Mouse (Mus musculus): ENCODE results near the gene Spata2. TPM values are rescaled to one million over a fixed set of nuclear protein-coding genes. Genes with fewer than 3 reads are reported as not detected.

Spata2 gene
- polyA plus RNA-seq, 1 experiment from 2014 or later: 19.6 TPM

GRCm38 (mm10) chr2:167486573-167486972, 6.1 kb downstream of the Spata2 start:
- no peak overlapping the region for H3K4me3 ChIP-seq (replicated peaks)
- H3K4me1 ChIP-seq: peaks cover 10% of the 10 kb centered on the region
- no peaks in the 10 kb centered on the region for H3K27me3 ChIP-seq
- H3K27ac ChIP-seq: no peak overlapping the region
- ATAC-seq (ENCODE audit: low FRiP score): no peak
- no peak overlapping the region for H3K4me2 ChIP-seq
- H3K9me3 ChIP-seq: no peaks in the 10 kb centered on the region
- H3K9ac ChIP-seq: no peak overlapping the region
- peaks cover 42% of the 10 kb centered on the region for H3K36me3 ChIP-seq (replicated peaks)
- 89% methylated on average over 4 of the region's 4 CpGs for WGBS

- Histone ChIP-seq H3K4me3 (replicated peaks) (no peak overlapping the region), H3K9ac (no peak overlapping the region), H3K9me3 (no peaks in the 10 kb centered on the region), H3K36me3 (replicated peaks) (peaks cover 44% of the 10 kb centered on the region), H3K4me1 (peaks cover 2% of the 10 kb centered on the region), H3K27ac (no peak overlapping the region), H3K4me2 (no peak overlapping the region), H3K27me3 (no peaks in the 10 kb centered on the region)
- no peak for ATAC-seq (ENCODE audit: low FRiP score)
- WGBS: 93% methylated on average over 7 of the region's 7 CpGs
Observed at GRCm38 (mm10) chr2:167485501-167486377, 6.9 kb downstream of the Spata2 start.

GRCm38 (mm10) chr2:167484932-167485331, 7.8 kb downstream of the Spata2 start:
- Histone ChIP-seq H3K4me1 (no peaks in the 10 kb centered on the region), H3K9me3 (no peaks in the 10 kb centered on the region), H3K36me3 (replicated peaks) (peaks cover 52% of the 10 kb centered on the region), H3K4me2 (no peak overlapping the region), H3K27ac (no peak overlapping the region), H3K27me3 (no peaks in the 10 kb centered on the region), H3K4me3 (replicated peaks) (no peak overlapping the region), H3K9ac (no peak overlapping the region)
- 95% methylated on average over 11 of the region's 11 CpGs for WGBS
- ATAC-seq (ENCODE audit: low FRiP score): no peak

- no peaks in the 10 kb centered on the region for H3K4me1 ChIP-seq
- no peak for ATAC-seq (ENCODE audit: low FRiP score)
Observed at GRCm38 (mm10) chr2:167483827-167484410, 8.8 kb downstream of the Spata2 start.

GRCm38 (mm10) chr2:167483081-167483826, 9.4 kb downstream of the Spata2 start:
- H3K4me3 ChIP-seq (replicated peaks): no peak overlapping the region
- H3K27me3 ChIP-seq: no peaks in the 10 kb centered on the region
- no peak overlapping the region for H3K9ac ChIP-seq
- H3K9me3 ChIP-seq: no peaks in the 10 kb centered on the region
- peaks cover 49% of the 10 kb centered on the region for H3K36me3 ChIP-seq (replicated peaks)
- no peak for ATAC-seq (ENCODE audit: low FRiP score)
- WGBS: 95% methylated on average over 27 of the region's 27 CpGs
- no peaks in the 10 kb centered on the region for H3K4me1 ChIP-seq
- H3K4me2 ChIP-seq: no peak overlapping the region
- H3K27ac ChIP-seq: 0 out of 2 replicates have a peak overlapping the region, but pooled peaks have one; percentile 8

More at GRCm38 (mm10) chr2:167483827-167484410, 8.8 kb downstream of the Spata2 start:
- Histone ChIP-seq H3K27me3 (no peaks in the 10 kb centered on the region), H3K36me3 (replicated peaks) (peaks cover 53% of the 10 kb centered on the region), H3K9ac (no peak overlapping the region), H3K27ac (0 out of 2 replicates have a peak overlapping the region, but pooled peaks have one; percentile 8), H3K4me3 (replicated peaks) (no peak overlapping the region), H3K4me2 (no peak overlapping the region), H3K9me3 (no peaks in the 10 kb centered on the region)
- 92% methylated on average over 24 of the region's 24 CpGs for WGBS

- Histone ChIP-seq H3K27me3 (no peaks in the 10 kb centered on the region), H3K9me3 (no peaks in the 10 kb centered on the region), H3K36me3 (replicated peaks) (peaks cover 47% of the 10 kb centered on the region), H3K4me3 (replicated peaks) (no peak overlapping the region), H3K4me1 (no peaks in the 10 kb centered on the region), H3K4me2 (no peak overlapping the region), H3K27ac (no peak overlapping the region), H3K9ac (no peak overlapping the region)
- ATAC-seq (ENCODE audit: low FRiP score): no peak
- 96% methylated on average over 4 of the region's 4 CpGs for WGBS
Observed at GRCm38 (mm10) chr2:167482681-167483080, 10.0 kb downstream of the Spata2 start.

GRCm38 (mm10) chr2:167479501-167479900, 13.2 kb downstream of the Spata2 start:
- no peak overlapping the region for H3K4me2 ChIP-seq
- peaks cover 15% of the 10 kb centered on the region for H3K4me1 ChIP-seq
- peaks cover 52% of the 10 kb centered on the region for H3K36me3 ChIP-seq (replicated peaks)
- H3K9ac ChIP-seq: no peak overlapping the region
- no peak for ATAC-seq (ENCODE audit: low FRiP score)
- H3K27ac ChIP-seq: no peak overlapping the region
- 93% methylated on average over 1 of the region's 1 CpGs for WGBS
- no peaks in the 10 kb centered on the region for H3K27me3 ChIP-seq
- H3K9me3 ChIP-seq: no peaks in the 10 kb centered on the region
- no peak overlapping the region for H3K4me3 ChIP-seq (replicated peaks)

- WGBS: 49% methylated on average over 2 of the region's 2 CpGs
- Histone ChIP-seq H3K27me3 (no peaks in the 10 kb centered on the region), H3K36me3 (replicated peaks) (peaks cover 52% of the 10 kb centered on the region), H3K9me3 (no peaks in the 10 kb centered on the region), H3K4me2 (no peak overlapping the region), H3K4me3 (replicated peaks) (no peak overlapping the region), H3K27ac (0 out of 2 replicates have a peak overlapping the region, but pooled peaks have one; percentile 25), H3K9ac (no peak overlapping the region), H3K4me1 (peaks cover 15% of the 10 kb centered on the region)
- ATAC-seq (ENCODE audit: low FRiP score): no peak
Observed at GRCm38 (mm10) chr2:167478128-167478527, 14.6 kb downstream of the Spata2 start.

- no peak for ATAC-seq (ENCODE audit: low FRiP score)
- Histone ChIP-seq H3K36me3 (replicated peaks) (peaks cover 55% of the 10 kb centered on the region), H3K4me2 (no peak overlapping the region), H3K4me1 (peaks cover 15% of the 10 kb centered on the region), H3K4me3 (replicated peaks) (no peak overlapping the region), H3K27ac (peak overlapping the region; percentile 81), H3K27me3 (no peaks in the 10 kb centered on the region), H3K9me3 (no peaks in the 10 kb centered on the region), H3K9ac (no peak overlapping the region)
- WGBS: 76% methylated on average over 4 of the region's 4 CpGs
Observed at GRCm38 (mm10) chr2:167476762-167477161, 15.9 kb downstream of the Spata2 start.

- peak overlapping the region; percentile 81 for H3K27ac ChIP-seq
- WGBS: 28% methylated on average over 7 of the region's 7 CpGs
Observed at GRCm38 (mm10) chr2:167476200-167476688, 16.4 kb downstream of the Spata2 start.

GRCm38 (mm10) chr2:167475596-167475995, 17.1 kb downstream of the Spata2 start:
- H3K4me2 ChIP-seq: no peak overlapping the region
- H3K9me3 ChIP-seq: no peaks in the 10 kb centered on the region
- WGBS: 83% methylated on average over 5 of the region's 5 CpGs
- no peak; the same call in 1 of the 2 replicates for ATAC-seq (ENCODE audit: low FRiP score)
- no peak overlapping the region for H3K4me3 ChIP-seq (replicated peaks)
- H3K36me3 ChIP-seq (replicated peaks): peaks cover 63% of the 10 kb centered on the region
- no peak overlapping the region for H3K9ac ChIP-seq
- H3K27ac ChIP-seq: peak overlapping the region; percentile 81
- H3K27me3 ChIP-seq: no peaks in the 10 kb centered on the region
- H3K4me1 ChIP-seq: peaks cover 15% of the 10 kb centered on the region

More at GRCm38 (mm10) chr2:167476200-167476688, 16.4 kb downstream of the Spata2 start:
- Histone ChIP-seq H3K36me3 (replicated peaks) (peaks cover 61% of the 10 kb centered on the region), H3K4me1 (peaks cover 15% of the 10 kb centered on the region), H3K9ac (no peak overlapping the region), H3K27me3 (no peaks in the 10 kb centered on the region), H3K4me3 (replicated peaks) (no peak overlapping the region), H3K4me2 (no peak overlapping the region), H3K9me3 (no peaks in the 10 kb centered on the region)
- peak; percentile 61; the same call in 1 of the 2 replicates for ATAC-seq (ENCODE audit: low FRiP score)

- Histone ChIP-seq H3K27me3 (no peaks in the 10 kb centered on the region), H3K27ac (no peak overlapping the region), H3K9ac (no peak overlapping the region), H3K4me2 (no peak overlapping the region), H3K36me3 (replicated peaks) (peaks cover 68% of the 10 kb centered on the region), H3K9me3 (no peaks in the 10 kb centered on the region), H3K4me3 (replicated peaks) (no peak overlapping the region), H3K4me1 (peaks cover 15% of the 10 kb centered on the region)
- no peak for ATAC-seq (ENCODE audit: low FRiP score)
- WGBS: 94% methylated on average over 6 of the region's 6 CpGs
Observed at GRCm38 (mm10) chr2:167474218-167474617, 18.5 kb downstream of the Spata2 start.
